Mouse (Mus musculus): Measurements from ENCODE around the gene Camta1.

DNA sequence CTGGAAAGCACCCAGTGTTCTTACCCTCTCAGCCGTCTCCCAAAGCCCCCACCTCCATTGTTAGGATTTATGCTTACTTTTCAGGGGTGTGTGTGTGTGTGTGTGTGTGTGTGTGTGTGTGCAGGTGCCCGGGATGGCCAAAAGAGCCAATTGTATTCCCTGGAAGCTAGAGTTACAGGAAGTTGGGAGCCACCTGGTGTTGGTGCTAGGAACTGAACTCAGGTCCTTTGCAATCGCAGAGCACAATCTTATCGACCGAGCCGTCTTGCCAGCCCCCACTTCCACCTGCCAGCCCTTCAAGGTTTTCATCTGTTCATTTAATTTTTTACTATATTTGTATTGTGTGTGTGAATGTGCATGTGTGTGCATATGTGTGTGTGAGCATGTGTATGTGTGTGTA lies 31.6 kb upstream of the Camta1 start:
- TF ChIP-seq ZNF384 (IDR thresholded peaks at IDR 0.05; ENCODE audit: low read depth, low read length) (no peak), ZC3H11A (IDR thresholded peaks at IDR 0.05; ENCODE audit: borderline replicate concordance, low read depth, low read length) (no peak), HCFC1 (IDR thresholded peaks at IDR 0.05; ENCODE audit: borderline replicate concordance, insufficient read depth, low read length) (no peak), CHD2 (IDR thresholded peaks at IDR 0.05; ENCODE audit: low read depth, low read length) (no peak), MAFK (IDR thresholded peaks at IDR 0.05; ENCODE audit: insufficient read depth, low read depth, low read length) (no peak)

Measured in ES-E14 (cell line).